Mouse (Mus musculus) bone marrow, adult 2 months (tissue): ENCODE measurements around the gene Slc5a11. TPM values are rescaled to one million over a fixed set of nuclear protein-coding genes. Genes with fewer than 3 reads are reported as not detected.

Experiments used
- H3K27ac ChIP-seq: fragments of 200-500 bp; 2 replicates; pipeline ENCODE4 v1.5.1; 2012; ENCODE audit warnings: low read depth, mild to moderate bottlenecking, control low read depth, inconsistent platforms, low read length; ENCODE audit not compliant: control insufficient read depth, poor library complexity, insufficient read depth
- H3K4me1 ChIP-seq: fragments of 200-500 bp; 2 replicates; pipeline ENCODE4 v1.6.1; 2011; ENCODE audit warnings: low read length; ENCODE audit not compliant: control insufficient read depth, insufficient read depth
- H3K4me3 ChIP-seq: fragments of 200-500 bp; replicated peaks from 2 replicates; pipeline ENCODE3; 2011; ENCODE audit warnings: mild to moderate bottlenecking, low read depth, low read length, control low read depth; ENCODE audit not compliant: control insufficient read depth
- CTCF ChIP-seq: fragments of 200-500 bp; IDR thresholded peaks from 2 replicates; pipeline ENCODE4 v1.5.1; 2011; ENCODE audit warnings: low read length, control low read depth; ENCODE audit not compliant: control insufficient read depth, insufficient read depth
- POLR2A ChIP-seq: fragments of 200-500 bp; IDR thresholded peaks from 2 replicates; pipeline ENCODE4 v1.6.1; 2011; ENCODE audit warnings: low read depth, mild to moderate bottlenecking, control low read depth, low read length, borderline replicate concordance; ENCODE audit not compliant: control insufficient read depth
- WGBS: fragments of 180-500 bp; shearing (Covaris S2); methylation state at CpG from one replicate; pipeline ENCODE4 v1.1.7; 2018; 5-methylcytosine and 5-hydroxymethylcytosine counted together
- polyA plus RNA-seq: library from polyadenylated mRNA; stranded (reverse); fragments of >200 nt; gene quantifications from 2 replicates; pipeline ENCODE4 v1.2.4, GENCODE M21; 2011; ENCODE audit warnings: low replicate concordance; ENCODE audit not compliant: missing spikeins, insufficient read depth, insufficient read length

Gene Slc5a11
- polyA plus RNA-seq, 1 experiment = 18.5 TPM

DNA sequence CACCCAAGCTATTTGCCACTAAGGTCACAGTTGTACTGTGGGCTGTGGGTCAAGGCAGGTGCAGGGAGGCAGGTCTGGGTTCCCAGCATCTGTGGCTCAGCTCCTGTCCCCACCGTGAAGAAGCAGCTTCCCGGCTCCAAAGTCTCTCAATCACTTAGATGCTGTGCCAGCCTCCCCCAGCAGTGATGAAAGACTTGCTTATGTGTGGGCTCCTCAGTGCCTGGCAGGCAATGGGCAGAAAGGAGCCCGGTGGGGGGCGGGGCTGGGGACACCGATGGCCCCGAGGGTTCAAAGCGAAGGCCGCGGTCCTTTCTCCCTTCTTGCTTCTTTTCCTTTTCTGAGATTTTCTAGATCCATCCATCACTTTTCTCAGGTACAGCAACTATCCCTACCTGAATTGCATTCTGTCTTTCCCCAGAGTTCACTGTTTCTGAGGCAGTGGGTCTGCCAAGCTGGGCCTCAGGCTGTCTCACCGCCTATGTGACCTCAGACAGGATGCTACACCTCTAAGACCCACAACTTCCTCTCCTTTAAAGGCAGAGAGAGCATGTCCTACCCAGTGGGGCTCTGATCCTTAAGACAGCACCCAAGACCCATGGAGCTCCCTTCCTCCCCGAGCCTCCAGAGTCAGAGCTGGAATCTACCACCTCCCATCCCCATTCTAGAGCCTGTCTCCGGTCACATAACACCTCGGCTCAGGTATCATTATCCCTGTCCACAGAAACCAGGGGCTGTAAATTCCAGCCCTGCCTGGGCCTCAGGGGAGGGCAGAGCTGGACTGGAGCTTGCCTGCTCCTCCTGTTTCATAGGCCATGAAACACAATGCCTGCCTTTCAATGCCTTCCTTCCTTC lies 5.4 kb downstream of the Slc5a11 start:
- Histone ChIP-seq H3K27ac (no peak overlapping the region), H3K4me1 (no peaks in the 10 kb centered on the region), H3K4me3 (no peak overlapping the region)
- 78% methylated on average over 13 of the region's 13 CpGs for WGBS
- TF ChIP-seq CTCF = no peak
- no peak for TF ChIP-seq POLR2A

DNA sequence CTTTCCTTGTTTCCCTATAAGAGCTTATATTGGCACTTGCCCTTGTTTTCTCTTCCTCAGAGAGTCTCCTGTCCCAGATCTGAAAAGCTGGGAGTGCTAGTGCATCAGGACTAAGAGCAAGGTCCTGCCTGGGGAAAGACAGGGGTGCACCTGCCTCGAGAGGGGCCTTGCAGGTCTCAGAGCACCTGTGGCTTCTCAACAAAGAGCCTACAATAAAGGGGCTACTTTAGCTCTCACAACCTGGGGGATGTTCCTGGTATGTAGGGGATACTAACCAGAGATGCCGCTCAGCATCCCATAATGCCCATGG lies 6.0 kb downstream of the Slc5a11 start:
- no peak for TF ChIP-seq POLR2A
- no peak for TF ChIP-seq CTCF
- 82% methylated on average over 2 of the region's 2 CpGs for WGBS
- H3K27ac ChIP-seq = no peak overlapping the region

DNA sequence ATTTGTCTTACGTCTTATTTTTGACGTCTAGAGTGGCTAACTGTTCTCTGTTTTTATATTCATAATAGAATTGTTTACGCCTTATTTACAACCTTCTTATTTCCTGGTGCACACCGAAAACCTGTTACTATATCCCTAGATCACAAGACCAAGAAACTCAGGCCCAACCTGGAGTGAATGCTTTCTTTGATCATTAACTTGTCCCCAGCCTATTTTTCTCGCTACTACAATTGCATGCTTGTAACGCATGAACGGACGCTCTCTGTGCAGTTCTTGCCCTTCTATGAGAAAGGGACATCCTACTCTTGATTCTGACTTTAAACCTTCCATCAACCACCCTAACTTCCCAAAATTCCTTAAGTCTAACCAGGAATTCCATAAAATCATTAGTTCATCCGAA lies 9.5 kb downstream of the Slc5a11 start:
- 84% methylated on average over 9 of the region's 9 CpGs for WGBS
- Histone ChIP-seq H3K4me3 (no peak overlapping the region), H3K4me1 (no peaks in the 10 kb centered on the region; the same call in 1 of the 2 replicates), H3K27ac (no peak overlapping the region)
- TF ChIP-seq CTCF (no peak), POLR2A (no peak)

More for the DNA sequence above, 6.0 kb downstream of the Slc5a11 start:
- no peaks in the 10 kb centered on the region for H3K4me1 ChIP-seq
- no peak overlapping the region for H3K4me3 ChIP-seq

DNA sequence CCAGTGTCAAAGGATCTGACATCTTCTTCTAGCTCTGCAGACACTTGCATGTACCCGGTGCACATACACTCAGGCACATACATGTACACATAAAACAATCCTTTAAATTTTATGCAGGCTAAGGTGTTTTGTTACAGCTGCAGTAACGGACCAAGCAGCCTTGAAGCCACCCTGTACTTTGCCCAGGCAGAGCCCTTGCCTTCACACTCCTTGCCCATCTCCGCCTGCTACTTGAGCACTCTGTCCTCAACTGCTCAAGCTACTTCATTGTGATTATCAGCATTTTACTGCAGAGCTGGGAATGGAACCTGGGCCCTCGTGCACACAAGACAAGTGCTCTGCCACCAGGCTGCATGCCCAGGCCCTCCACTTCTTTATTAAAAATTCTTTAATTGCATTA lies 10.6 kb downstream of the Slc5a11 start:
- Histone ChIP-seq H3K27ac (no peak overlapping the region), H3K4me3 (no peak overlapping the region), H3K4me1 (no peaks in the 10 kb centered on the region; the same call in 1 of the 2 replicates)
- TF ChIP-seq CTCF = no peak
- no peak for TF ChIP-seq POLR2A
- WGBS = 83% methylated on average over 4 of the region's 4 CpGs

DNA sequence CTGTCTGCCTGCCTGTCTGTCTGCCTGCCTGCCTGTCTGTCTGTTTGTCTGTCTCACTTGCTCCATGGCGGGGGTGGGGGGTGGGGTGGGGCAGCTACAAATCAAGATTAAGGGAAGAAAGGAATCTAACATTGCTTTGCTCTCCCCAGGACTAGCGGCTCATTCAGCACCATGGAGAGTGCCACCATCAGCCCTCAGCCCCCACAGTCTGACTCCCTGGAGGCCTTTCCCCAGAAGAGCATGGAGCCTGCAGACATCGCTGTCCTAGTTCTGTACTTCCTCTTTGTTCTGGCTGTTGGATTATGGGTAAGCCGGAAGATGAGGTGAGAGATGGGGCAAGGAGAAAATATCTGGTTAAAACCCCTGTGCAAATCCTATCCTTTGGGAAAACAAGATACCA lies 20.9 kb downstream of the Slc5a11 start:
- 10% methylated on average over 4 of the region's 4 CpGs for WGBS
- TF ChIP-seq POLR2A (no peak), CTCF (no peak)
- peaks cover 3% of the 10 kb centered on the region; the same call in 1 of the 2 replicates for H3K4me1 ChIP-seq
- H3K27ac ChIP-seq = no peak overlapping the region
- no peak overlapping the region for H3K4me3 ChIP-seq

DNA sequence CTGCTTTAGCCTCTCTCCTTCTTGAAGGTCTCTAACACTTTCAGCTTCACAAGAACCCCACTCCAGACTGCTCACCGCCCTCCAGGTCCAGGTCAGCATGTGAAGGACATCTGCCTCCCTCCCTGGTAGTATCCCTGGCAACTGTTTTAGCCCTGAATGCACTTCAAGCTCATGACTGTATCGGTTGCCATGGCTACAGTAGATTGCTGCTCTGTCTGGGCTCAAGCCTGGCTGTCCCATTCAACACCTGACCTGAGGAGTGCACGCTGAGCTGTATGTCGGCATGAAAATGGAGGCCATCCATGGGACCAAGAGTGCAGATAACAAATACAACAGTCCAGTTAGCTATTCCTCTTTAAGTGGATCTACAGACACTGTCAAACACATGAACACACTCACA lies 24.0 kb downstream of the Slc5a11 start:
- TF ChIP-seq CTCF (no peak), POLR2A (no peak)

DNA sequence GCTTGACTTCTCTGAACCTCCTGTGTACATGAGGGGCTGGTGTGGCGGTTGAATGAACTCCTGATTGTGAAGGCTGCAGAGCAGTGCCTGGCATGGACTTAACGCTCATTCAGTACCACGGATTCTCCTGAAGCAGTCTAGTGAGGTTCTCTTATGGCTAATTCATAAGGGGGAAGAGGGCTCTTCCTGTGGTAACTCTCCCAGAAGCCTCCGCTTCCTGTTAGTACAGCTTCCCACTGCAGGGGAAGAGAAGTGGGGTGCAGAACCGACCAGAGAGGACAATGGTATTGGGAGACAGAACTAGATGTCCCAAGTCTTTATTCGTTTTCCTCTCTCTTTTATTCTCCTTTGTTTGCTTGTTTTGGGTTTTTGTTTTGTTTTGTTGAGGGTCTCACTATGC lies 25.5 kb downstream of the Slc5a11 start:
- TF ChIP-seq CTCF = no peak
- TF ChIP-seq POLR2A = no peak
- 5% methylated on average over 6 of the region's 6 CpGs for WGBS
- no peak overlapping the region for H3K27ac ChIP-seq
- H3K4me1 ChIP-seq = peaks cover 5% of the 10 kb centered on the region; the same call in 1 of the 2 replicates
- no peak overlapping the region for H3K4me3 ChIP-seq

More for the DNA sequence above, 24.0 kb downstream of the Slc5a11 start:
- H3K4me3 ChIP-seq = no peak overlapping the region
- peaks cover 5% of the 10 kb centered on the region; the same call in 1 of the 2 replicates for H3K4me1 ChIP-seq
- no peak overlapping the region for H3K27ac ChIP-seq
- 80% methylated on average over 4 of the region's 4 CpGs for WGBS

DNA sequence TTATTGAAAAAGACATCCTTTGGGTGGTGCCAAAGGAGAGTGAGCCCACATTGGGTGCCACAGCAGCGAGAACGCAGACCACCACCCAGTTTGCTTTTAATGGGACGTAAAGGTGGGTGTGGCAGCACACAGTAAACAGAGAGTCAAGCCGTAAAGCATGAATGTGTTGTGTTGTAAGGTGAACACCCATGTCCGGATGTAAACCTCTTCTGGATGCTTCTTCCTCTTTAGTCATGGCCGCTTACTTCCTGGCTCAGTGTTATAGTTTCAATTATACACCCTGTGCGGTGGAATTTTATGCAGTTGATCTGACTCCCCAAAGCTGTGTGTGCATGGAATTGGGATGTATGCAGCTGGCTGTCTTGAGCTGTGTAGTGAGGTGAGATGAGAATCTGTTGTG lies 27.7 kb downstream of the Slc5a11 start:
- WGBS = 60% methylated on average over 7 of the region's 7 CpGs
- Histone ChIP-seq H3K4me3 (no peak overlapping the region), H3K4me1 (peaks cover 7% of the 10 kb centered on the region; the same call in 1 of the 2 replicates), H3K27ac (no peak overlapping the region)
- TF ChIP-seq POLR2A = no peak
